Mouse (Mus musculus): ENCODE measurements at regions not wholly inside any gene's neighbourhood (a gene's known extent, or its start where the extent isn't known, plus 50 kb on each side); places are given as distances from the start of the nearest gene placed in this dataset.

- TF ChIP-seq CTCF (IDR thresholded peaks at IDR 0.05; ENCODE audit: control insufficient read depth, insufficient read depth, insufficient replicate concordance, low read depth, low read length), result no peak
- TF ChIP-seq POLR2A (IDR thresholded peaks at IDR 0.05; ENCODE audit: control insufficient read depth, low read depth, low read length), result no peak
These were observed 279.7 kb downstream of the Tex13c3 start for GRCm38 (mm10) chrX:19201383-19201782.
